Mouse (Mus musculus): ENCODE measurements around the gene Gm10721. TPM values are rescaled to one million over a fixed set of nuclear protein-coding genes. Genes with fewer than 3 reads are reported as not detected.

The Gm10721 gene
- polyA plus RNA-seq (2014; fragmentation: Illumina TruSeq; extraction: RNeasy Lipid Tissue Mini Kit (QIAGEN cat#74804); ENCODE audit: low replicate concordance): not detected

DNA sequence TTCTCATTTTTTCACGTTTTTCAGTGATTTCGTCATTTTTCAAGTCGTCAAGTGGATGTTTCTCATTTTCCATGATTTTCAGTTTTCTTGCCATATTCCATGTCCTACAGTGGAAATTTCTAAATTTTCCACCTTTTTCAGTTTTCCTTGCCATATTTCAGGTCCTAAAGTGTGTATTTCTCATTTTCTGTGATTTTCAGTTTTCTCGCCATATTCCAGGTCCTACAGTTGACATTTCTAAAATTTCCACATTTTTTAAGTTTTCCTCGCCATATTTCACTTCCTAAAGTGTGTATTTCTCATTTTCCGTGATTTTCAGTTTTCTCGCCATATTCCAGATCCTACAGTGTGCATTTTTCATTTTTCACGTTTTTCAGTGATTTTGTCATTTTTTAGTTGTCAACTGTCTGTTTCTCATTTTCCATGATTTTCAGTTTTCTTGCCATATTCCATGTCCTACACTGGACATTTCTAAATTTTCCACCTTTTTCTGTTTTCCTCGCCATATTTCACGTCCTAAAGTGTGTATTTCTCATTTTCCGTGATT, at the start of gene Gm10721:
Gene Gm10721, plus strand, starts transcription at position 408 of the 547 bp plus-strand sequence.

DNA sequence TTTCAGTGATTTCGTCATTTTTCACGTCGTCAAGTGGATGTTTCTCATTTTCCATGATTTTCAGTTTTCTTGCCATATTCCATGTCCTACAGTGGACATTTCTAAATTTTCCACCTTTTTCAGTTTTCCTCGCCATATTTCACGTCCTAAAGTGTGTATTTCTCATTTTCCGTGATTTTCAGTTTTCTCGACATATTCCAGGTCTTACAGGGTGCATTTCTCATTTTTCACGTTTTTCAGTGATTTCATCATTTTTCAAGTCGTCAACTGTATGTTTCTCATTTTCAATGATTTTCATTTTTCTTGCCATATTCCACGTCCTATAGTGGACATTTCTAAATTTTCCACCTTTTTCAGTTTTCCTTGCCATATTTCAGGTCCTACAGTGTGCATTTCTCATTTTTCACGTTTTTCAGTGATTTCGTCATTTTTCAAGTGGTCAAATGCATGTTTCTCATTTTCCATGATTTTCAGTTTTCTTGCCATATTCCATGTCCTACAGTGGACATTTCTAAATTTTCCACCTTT, 12.4 kb upstream of the Gm10721 start, which contains the start of gene Gm10722:
Gene Gm10722, plus strand, starts transcription at position 478 of the 528 bp plus-strand sequence.

DNA sequence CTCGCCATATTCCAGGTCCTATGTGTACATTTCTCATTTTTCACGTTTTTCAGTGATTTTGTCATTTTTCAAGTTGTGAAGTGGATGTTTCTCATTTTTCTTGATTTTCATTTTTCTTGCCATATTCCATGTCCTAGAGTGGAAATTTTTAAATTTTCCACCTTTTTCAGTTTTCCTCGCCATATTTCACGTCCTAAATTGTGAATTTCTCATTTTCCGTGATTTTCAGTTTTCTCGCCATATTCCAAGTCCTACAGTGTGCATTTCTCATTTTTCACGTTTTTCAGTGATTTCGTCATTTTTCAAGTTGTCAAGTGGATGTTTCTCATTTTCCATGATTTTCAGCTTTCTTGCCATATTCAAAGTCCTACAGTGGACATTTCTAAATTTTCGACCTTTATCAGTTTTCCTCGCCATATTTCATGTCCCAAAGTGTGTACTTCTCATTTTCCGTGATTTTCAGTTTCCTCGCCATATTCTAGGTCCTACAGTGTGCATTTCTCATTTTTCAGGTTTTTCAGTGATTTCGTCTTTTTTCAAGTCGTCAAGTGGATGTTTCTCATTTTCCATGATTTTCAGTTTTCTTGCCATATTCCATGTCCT, 10.0 kb upstream of the Gm10721 start, which contains the start of gene Gm11168:
Gene Gm11168, plus strand, starts transcription at position 553 of the 603 bp plus-strand sequence.

DNA sequence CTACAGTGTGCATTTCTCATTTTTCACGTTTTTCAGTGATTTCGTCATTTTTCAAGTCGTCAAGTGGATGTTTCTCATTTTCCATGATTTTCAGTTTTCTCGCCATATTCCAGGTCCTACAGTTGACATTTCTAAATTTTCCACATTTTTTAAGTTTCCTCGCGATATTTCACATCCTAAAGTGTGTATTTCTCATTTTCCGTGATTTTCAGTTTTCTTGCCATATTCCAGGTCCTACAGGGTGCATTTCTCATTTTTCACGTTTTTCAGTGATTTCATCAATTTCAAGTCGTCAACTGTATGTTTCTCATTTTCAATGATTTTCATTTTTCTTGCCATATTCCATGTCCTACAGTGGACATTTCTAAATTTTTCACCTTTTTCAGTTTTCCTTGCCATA, 2.4 kb downstream of the Gm10721 start, which contains the start of gene Gm10720:
Gene Gm10720, plus strand, starts transcription at position 301 of the 400 bp plus-strand sequence.

DNA sequence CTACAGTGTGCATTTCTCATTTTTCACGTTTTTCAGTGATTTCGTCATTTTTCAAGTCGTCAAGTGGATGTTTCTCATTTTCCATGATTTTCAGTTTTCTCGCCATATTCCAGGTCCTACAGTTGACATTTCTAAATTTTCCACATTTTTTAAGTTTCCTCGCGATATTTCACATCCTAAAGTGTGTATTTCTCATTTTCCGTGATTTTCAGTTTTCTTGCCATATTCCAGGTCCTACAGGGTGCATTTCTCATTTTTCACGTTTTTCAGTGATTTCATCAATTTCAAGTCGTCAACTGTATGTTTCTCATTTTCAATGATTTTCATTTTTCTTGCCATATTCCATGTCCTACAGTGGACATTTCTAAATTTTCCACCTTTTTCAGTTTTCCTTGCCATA, 4.2 kb downstream of the Gm10721 start, which contains the start of gene Gm10719:
Gene Gm10719, plus strand, starts transcription at position 301 of the 400 bp plus-strand sequence.

DNA sequence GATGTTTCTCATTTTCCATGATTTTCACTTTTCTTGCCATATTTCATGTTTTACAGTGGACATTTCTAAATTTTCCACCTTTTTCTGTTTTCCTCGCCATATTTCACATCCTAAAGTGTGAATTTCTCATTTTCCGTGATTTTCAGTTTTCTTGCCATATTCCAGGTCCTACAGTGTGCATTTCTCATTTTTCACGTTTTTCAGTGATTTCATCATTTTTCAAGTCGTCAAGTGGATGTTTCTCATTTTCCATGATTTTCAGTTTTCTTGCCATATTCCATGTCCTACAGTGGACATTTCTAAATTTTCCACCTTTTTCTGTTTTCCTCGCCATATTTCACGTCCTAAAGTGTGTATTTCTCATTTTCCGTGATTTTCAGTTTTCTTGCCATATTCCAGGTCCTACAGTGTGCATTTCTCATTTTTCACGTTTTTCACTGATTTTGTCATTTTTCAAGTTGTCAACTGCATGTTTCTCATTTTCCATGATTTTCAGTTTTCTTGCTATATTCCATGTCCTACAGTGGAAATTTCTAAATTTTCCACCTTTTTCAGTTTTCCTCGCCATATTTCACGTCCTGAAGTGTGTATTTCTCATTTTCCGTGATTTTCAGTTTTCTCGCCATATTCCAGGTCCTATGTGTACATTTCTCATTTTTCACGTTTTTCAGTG, 10.5 kb downstream of the Gm10721 start, which contains the start of gene Gm10718:
Gene Gm10718, plus strand, starts transcription at position 236 of the 673 bp plus-strand sequence.

DNA sequence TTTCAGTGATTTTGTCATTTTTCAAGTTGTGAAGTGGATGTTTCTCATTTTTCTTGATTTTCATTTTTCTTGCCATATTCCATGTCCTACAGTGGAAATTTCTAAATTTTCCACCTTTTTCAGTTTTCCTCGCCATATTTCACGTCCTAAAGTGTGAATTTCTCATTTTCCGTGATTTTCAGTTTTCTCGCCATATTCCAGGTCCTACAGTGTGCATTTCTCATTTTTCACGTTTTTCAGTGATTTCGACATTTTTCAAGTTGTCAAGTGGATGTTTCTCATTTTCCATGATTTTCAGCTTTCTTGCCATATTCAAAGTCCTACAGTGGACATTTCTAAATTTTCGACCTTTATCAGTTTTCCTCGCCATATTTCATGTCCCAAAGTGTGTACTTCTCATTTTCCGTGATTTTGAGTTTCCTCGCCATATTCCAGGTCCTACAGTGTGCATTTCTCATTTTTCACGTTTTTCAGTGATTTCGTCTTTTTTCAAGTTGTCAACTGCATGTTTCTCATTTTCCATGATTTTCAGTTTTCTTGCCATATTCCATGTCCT, 12.1 kb downstream of the Gm10721 start, which contains the start of gene Gm10717:
Gene Gm10717, plus strand, starts transcription at position 506 of the 556 bp plus-strand sequence.

DNA sequence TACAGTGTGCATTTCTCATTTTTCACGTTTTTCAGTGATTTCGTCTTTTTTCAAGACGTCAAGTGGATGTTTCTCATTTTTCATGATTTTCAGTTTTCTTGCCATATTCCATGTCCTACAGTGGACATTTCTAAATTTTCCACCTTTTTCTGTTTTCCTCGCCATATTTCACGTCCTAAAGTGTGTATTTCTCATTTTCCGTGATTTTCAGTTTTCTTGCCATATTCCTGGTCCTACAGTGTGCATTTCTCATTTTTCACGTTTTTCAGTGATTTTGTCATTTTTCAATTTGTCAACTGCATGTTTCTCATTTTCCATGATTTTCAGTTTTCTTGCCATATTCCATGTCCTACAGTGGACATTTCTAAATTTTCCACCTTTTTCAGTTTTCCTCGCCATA, 21.4 kb downstream of the Gm10721 start, which contains the start of gene Gm17535:
Gene Gm17535, plus strand, starts transcription at position 301 of the 400 bp plus-strand sequence.

DNA sequence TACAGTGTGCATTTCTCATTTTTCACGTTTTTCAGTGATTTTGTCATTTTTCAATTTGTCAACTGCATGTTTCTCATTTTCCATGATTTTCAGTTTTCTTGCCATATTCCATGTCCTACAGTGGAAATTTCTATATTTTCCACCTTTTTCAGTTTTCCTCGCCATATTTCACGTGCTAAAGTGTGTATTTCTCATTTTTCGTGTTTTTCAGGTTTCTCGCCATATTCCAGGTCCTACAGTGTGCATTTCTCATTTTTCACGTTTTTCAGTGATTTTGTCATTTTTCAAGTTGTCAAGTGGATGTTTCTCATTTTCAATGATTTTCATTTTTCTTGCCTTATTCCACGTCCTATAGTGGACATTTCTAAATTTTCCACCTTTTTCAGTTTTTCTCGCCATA, 23.6 kb downstream of the Gm10721 start, which contains the start of gene Gm10715:
Gene Gm10715, plus strand, starts transcription at position 301 of the 400 bp plus-strand sequence.

Other genes with a start within 250 kb of the Gm10721 start
- gene Gm10722, start 12.2 kb upstream of the Gm10721 start, polyA plus RNA-seq (2014; fragmentation: Illumina TruSeq; extraction: RNeasy Lipid Tissue Mini Kit (QIAGEN cat#74804); ENCODE audit: low replicate concordance): not detected
- gene Gm11168, start 9.8 kb upstream of the Gm10721 start, polyA plus RNA-seq (2014; fragmentation: Illumina TruSeq; extraction: RNeasy Lipid Tissue Mini Kit (QIAGEN cat#74804); ENCODE audit: low replicate concordance): not detected
- not detected for gene Gm10720, start 2.5 kb downstream of the Gm10721 start, polyA plus RNA-seq (2014; fragmentation: Illumina TruSeq; extraction: RNeasy Lipid Tissue Mini Kit (QIAGEN cat#74804); ENCODE audit: low replicate concordance)
- gene Gm10719, start 4.3 kb downstream of the Gm10721 start, polyA plus RNA-seq (2014; fragmentation: Illumina TruSeq; extraction: RNeasy Lipid Tissue Mini Kit (QIAGEN cat#74804); ENCODE audit: low replicate concordance): not detected
- not detected for gene Gm10718, start 10.4 kb downstream of the Gm10721 start, polyA plus RNA-seq (2014; fragmentation: Illumina TruSeq; extraction: RNeasy Lipid Tissue Mini Kit (QIAGEN cat#74804); ENCODE audit: low replicate concordance)
- not detected for gene Gm10717, start 12.3 kb downstream of the Gm10721 start, polyA plus RNA-seq (2014; fragmentation: Illumina TruSeq; extraction: RNeasy Lipid Tissue Mini Kit (QIAGEN cat#74804); ENCODE audit: low replicate concordance)
- gene Gm17535, start 21.5 kb downstream of the Gm10721 start, polyA plus RNA-seq (2014; fragmentation: Illumina TruSeq; extraction: RNeasy Lipid Tissue Mini Kit (QIAGEN cat#74804); ENCODE audit: low replicate concordance): not detected
- not detected for gene Gm10715, start 23.7 kb downstream of the Gm10721 start, polyA plus RNA-seq (2014; fragmentation: Illumina TruSeq; extraction: RNeasy Lipid Tissue Mini Kit (QIAGEN cat#74804); ENCODE audit: low replicate concordance)